Mouse (Mus musculus) thymus, adult 2 months (tissue): ENCODE measurements around the gene Ethe1. TPM values are rescaled to one million over a fixed set of nuclear protein-coding genes. Genes with fewer than 3 reads are reported as not detected.

Experiments
- DNase-seq: peaks from one replicate; pipeline ENCODE4 v3.0.0; 2021
- H3K27ac ChIP-seq: fragments of 200-500 bp; 2 replicates; pipeline ENCODE4 v1.5.1; 2012; ENCODE audit warnings: low read length, control low read depth; ENCODE audit not compliant: control insufficient read depth, insufficient read depth
- H3K27me3 ChIP-seq: fragments of 200-500 bp; 2 replicates; pipeline ENCODE4 v1.6.1; 2012; ENCODE audit warnings: mild to moderate bottlenecking, low read length, moderate library complexity, mixed read lengths; ENCODE audit not compliant: control insufficient read depth, insufficient read depth
- H3K36me3 ChIP-seq: fragments of 200-500 bp; 2 replicates; pipeline ENCODE4 v1.6.1; 2012; ENCODE audit warnings: mild to moderate bottlenecking, low read length, moderate library complexity; ENCODE audit not compliant: control insufficient read depth, insufficient read depth
- H3K4me1 ChIP-seq: fragments of 200-500 bp; replicated peaks from 2 replicates; pipeline ENCODE4 v1.6.1; 2012; ENCODE audit warnings: low read length; ENCODE audit not compliant: control insufficient read depth, insufficient read depth
- H3K4me3 ChIP-seq: fragments of 200-500 bp; 2 replicates; pipeline ENCODE4 v1.5.1; 2012; ENCODE audit warnings: mild to moderate bottlenecking, low read length, control low read depth, moderate library complexity; ENCODE audit not compliant: control insufficient read depth, insufficient read depth
- CTCF ChIP-seq: fragments of 200-500 bp; IDR thresholded peaks from 2 replicates; pipeline ENCODE4 v1.5.1; 2012; ENCODE audit warnings: mild to moderate bottlenecking, control low read depth, low read length, moderate library complexity, borderline replicate concordance; ENCODE audit not compliant: control insufficient read depth, poor library complexity, insufficient read depth; ENCODE audit errors: extremely low read depth
- POLR2A ChIP-seq: fragments of 200-500 bp; IDR thresholded peaks from 2 replicates; pipeline ENCODE4 v1.6.1; 2012; ENCODE audit warnings: mild to moderate bottlenecking, low read length, control low read depth, moderate library complexity; ENCODE audit not compliant: control insufficient read depth, poor library complexity, insufficient read depth; ENCODE audit errors: extremely low read depth
- WGBS: fragments of 180-500 bp; shearing (Covaris S2); methylation state at CpG from one replicate; pipeline ENCODE4 v1.1.7; 2018; 5-methylcytosine and 5-hydroxymethylcytosine counted together
- polyA plus RNA-seq: library from polyadenylated mRNA; depleted of rRNA; stranded (reverse); fragments of >200 nt; gene quantifications from 2 replicates; pipeline ENCODE4 v1.2.3, GENCODE M21; 2012

Gene Ethe1
- polyA plus RNA-seq, 1 experiment, result 45.9 TPM

DNA sequence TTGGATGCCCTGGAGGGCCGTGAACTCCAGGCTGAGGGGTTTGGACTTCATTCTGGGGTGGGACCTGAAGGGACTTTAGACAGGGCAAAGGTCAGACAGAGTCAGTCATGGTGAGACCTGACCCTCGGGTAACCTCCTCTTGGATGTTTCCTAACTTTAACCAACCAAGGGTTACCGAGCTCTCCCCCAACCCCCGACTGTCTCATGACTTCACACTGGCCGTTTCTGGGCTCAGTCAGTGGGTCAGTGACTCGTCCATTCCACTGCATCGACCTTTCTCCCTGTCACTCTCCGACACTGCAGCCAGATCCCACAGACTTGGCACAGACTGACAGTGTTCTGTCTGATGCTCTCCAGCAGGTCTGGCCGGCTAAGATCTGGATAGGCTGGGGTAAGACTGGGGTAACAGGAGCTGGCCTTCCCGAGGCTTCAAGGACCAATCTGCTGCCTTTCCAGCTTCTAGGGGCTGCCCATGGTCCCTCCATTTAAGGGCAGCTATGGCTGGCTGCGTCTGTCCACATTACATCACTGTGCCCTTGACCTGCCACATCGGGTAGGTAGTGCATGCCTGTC, 13.0 kb upstream of the Ethe1 start:
- TF ChIP-seq CTCF (no peak), POLR2A (no peak)
- no peak overlapping the region for H3K27ac ChIP-seq
- WGBS, result 87% methylated on average over 12 of the region's 12 CpGs

DNA sequence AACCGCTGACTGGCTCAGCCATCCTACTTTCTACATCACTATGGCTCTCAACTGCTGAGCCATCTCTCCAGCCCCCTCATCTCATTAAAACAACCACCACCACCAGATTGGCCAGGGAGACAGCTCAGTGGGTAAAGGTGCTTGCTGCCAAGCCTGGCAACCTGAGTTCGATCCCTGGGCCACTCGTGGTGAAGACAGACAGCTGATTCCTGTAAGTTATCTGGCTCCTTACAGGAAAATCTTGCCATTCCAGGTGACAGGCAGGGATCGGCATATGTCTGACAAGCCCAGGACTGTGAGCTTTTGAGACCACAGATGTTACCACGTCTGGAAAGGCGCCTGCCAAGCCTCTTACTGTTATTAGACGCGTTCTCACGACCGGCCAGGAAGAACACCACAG, 9.5 kb upstream of the Ethe1 start:
- Histone ChIP-seq H3K27me3 (no peaks in the 10 kb centered on the region), H3K4me1 (no peaks in the 10 kb centered on the region), H3K36me3 (no peaks in the 10 kb centered on the region), H3K4me3 (no peak overlapping the region), H3K27ac (no peak overlapping the region)
- 93% methylated on average over 10 of the region's 10 CpGs for WGBS
- TF ChIP-seq POLR2A, result no peak
- TF ChIP-seq CTCF, result no peak
- no peak for DNase-seq

More for the DNA sequence above, 13.0 kb upstream of the Ethe1 start:
- Histone ChIP-seq H3K36me3 (no peaks in the 10 kb centered on the region), H3K4me1 (no peaks in the 10 kb centered on the region), H3K27me3 (no peaks in the 10 kb centered on the region), H3K4me3 (no peak overlapping the region)
- DNase-seq, result no peak

DNA sequence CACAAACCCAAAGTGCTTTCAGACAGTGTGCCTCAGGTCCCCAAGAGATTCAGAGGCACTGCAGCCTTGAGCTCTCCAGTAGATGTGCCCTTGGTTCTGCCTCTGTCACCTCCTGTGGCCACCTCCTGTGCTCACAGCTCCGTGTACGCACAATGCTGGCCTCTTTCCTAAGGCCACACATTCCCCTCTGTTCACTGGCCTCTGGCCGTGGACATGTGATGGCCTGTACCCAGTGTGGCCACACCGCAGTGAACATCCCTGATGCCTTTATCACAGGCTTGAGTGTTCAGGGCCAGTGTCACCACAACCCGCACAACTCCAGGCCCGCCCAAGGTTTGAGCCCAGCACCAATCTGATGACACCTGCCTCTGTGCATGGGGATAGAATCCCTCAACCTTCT, 2.5 kb upstream of the Ethe1 start:
- H3K27me3 ChIP-seq, result no peaks in the 10 kb centered on the region
- H3K4me3 ChIP-seq, result no peak overlapping the region
- TF ChIP-seq CTCF (no peak), POLR2A (no peak)
- H3K36me3 ChIP-seq, result no peaks in the 10 kb centered on the region
- H3K4me1 ChIP-seq, result peaks cover 13% of the 10 kb centered on the region
- H3K27ac ChIP-seq, result no peak overlapping the region
- 95% methylated on average over 6 of the region's 6 CpGs for WGBS
- no peak for DNase-seq

DNA sequence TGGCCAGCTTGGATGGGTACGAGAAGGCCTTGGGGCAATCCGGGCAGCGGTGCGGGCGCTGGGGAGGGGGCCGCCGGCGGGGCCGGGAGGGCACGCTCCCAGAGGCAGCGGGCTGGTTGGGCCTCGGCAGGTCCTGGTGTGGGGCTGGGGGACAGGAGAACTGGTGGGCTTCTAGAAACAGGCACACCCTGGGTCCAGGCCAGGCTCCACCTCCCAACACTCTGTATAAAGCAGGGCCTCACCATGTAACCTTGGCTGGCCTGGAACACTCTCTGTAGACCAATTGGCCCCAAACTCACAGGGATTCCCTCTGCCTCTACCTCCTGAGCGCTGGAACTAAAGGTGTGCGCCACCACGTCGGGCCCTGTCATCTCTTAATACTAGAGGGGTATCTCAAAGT, 1.3 kb upstream of the Ethe1 start:
- 84% methylated on average over 16 of the region's 16 CpGs for WGBS

DNA sequence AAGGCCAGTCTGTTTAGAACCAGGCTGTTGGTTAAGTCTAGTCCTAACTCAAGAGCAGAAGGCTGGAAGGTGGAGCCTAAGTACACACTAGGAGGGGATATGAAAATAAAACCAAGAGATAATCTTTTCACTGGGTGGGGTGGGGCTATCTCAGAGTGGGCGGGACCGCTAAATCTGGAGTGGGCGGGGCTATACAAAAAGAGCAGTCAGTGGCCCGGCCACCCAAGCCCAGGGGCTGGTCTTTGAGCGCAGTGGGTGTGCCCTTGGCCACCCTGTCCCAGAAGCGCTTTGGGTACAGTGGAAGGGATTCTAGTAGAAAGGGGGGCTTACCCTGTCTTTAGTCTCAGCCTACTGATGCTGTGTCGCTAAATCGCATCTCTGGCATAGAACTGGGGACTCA, 515 bp upstream of the Ethe1 start:
- Histone ChIP-seq H3K4me3 (no peak overlapping the region), H3K27ac (no peak overlapping the region), H3K36me3 (no peaks in the 10 kb centered on the region), H3K27me3 (no peaks in the 10 kb centered on the region), H3K4me1 (peaks cover 13% of the 10 kb centered on the region)
- no peak for DNase-seq
- 35% methylated on average over 8 of the region's 8 CpGs for WGBS
- TF ChIP-seq POLR2A, result no peak
- no peak for TF ChIP-seq CTCF

More for the DNA sequence above, 1.3 kb upstream of the Ethe1 start:
- Histone ChIP-seq H3K36me3 (no peaks in the 10 kb centered on the region), H3K4me1 (peaks cover 13% of the 10 kb centered on the region), H3K4me3 (no peak overlapping the region), H3K27ac (no peak overlapping the region), H3K27me3 (no peaks in the 10 kb centered on the region)
- DNase-seq, result no peak
- TF ChIP-seq POLR2A (no peak), CTCF (no peak)

DNA sequence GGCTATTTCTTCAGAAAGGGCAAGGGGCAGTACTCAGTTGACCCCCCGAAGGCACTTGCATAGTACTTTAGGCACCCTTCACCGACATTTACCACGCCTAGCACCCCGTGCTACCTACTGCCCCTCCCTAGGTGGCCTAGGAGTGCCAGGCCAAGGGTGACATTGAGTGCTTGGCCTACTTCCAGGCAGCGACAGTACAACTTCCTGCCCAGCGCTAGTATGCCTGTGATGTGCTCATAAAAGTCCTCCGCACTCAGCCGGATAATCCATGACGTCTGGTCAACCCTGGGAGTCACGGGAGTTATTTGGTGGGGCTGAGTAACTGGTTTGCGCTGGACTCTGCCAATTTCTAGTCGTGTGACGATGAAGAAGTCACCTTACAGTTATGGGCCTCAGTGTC, 993 bp downstream of the Ethe1 start:
- Histone ChIP-seq H3K27ac (no peak overlapping the region), H3K4me3 (no peak overlapping the region), H3K36me3 (no peaks in the 10 kb centered on the region), H3K4me1 (peaks cover 15% of the 10 kb centered on the region), H3K27me3 (no peaks in the 10 kb centered on the region)
- WGBS, result 44% methylated on average over 13 of the region's 13 CpGs
- no peak for DNase-seq
- TF ChIP-seq POLR2A, result no peak
- no peak for TF ChIP-seq CTCF

DNA sequence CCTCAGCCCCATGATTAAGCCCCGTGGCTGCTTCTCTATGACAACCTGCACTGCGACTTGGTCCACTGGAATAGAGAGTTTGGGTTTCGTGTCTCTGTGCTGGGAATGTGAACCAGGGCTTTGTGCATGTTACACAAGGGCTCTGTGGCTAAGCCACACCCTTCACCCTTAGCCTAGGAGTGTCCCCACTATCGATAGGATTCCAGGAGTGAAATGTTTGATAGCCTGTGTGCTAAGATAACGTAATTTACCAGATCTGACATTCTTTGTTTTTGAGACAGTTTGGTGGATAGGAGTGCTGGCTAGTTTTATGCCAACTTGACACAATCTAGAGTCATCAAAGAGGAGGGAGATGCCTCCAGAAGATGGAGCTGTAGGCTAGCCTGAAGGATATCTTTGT, 4.4 kb downstream of the Ethe1 start:
- WGBS, result 88% methylated on average over 5 of the region's 5 CpGs
- DNase-seq, result no peak
- peaks cover 28% of the 10 kb centered on the region for H3K4me1 ChIP-seq

More for the DNA sequence above, 4.4 kb downstream of the Ethe1 start:
- TF ChIP-seq POLR2A (no peak), CTCF (no peak)
- Histone ChIP-seq H3K27ac (no peak overlapping the region), H3K36me3 (no peaks in the 10 kb centered on the region), H3K27me3 (no peaks in the 10 kb centered on the region), H3K4me3 (no peak overlapping the region)
